Mouse (Mus musculus) megakaryocyte, embryonic 14.5 days (primary cell): ENCODE measurements around the gene Zdhhc21.

ENCODE experiments used
- FLI1 ChIP-seq: IDR thresholded peaks from 2 replicates; pipeline ENCODE4 v1.6.1; 2012; ENCODE audit warnings: low read length, inconsistent platforms, mixed read lengths
- GATA1 ChIP-seq: IDR thresholded peaks from 3 replicates; pipeline ENCODE4 v1.6.1; 2012; ENCODE audit warnings: mixed read lengths, low read length, inconsistent platforms, borderline replicate concordance

GRCm38 (mm10) chr4:82875532-82875931 is 15.8 kb upstream of the Zdhhc21 start:
- TF ChIP-seq GATA1 (no peak), FLI1 (no peak)
